Mouse (Mus musculus) heart, embryonic 11.5 days (tissue): ENCODE measurements around the gene Nthl1. TPM values are rescaled to one million over a fixed set of nuclear protein-coding genes. Genes with fewer than 3 reads are reported as not detected.

Experiments
- ATAC-seq: fragments of 200-750 bp; cut with Nextera tagmentation; replicated peaks from 2 replicates; pipeline ENCODE4 v1.8.0; 2017; ENCODE audit warnings: moderate library complexity; ENCODE audit not compliant: insufficient number of reproducible peaks, low FRiP score, low TSS enrichment
- H3K27ac ChIP-seq: fragments of 300-500 bp; sonication (generic); 2 replicates; pipeline ENCODE4 v1.5.1; 2014; ENCODE audit warnings: mild to moderate bottlenecking, low read depth, low read length
- H3K27me3 ChIP-seq: fragments of 300-500 bp; sonication (generic); 2 replicates; pipeline ENCODE4 v1.6.1; 2014; ENCODE audit warnings: mild to moderate bottlenecking, low read length, mixed read lengths; ENCODE audit not compliant: control insufficient read depth, insufficient read depth
- H3K36me3 ChIP-seq: fragments of 300-500 bp; sonication (generic); 2 replicates; pipeline ENCODE4 v1.6.1; 2014; ENCODE audit warnings: mild to moderate bottlenecking, low read length, moderate library complexity, mixed read lengths; ENCODE audit not compliant: control insufficient read depth, insufficient read depth
- H3K4me1 ChIP-seq: fragments of 300-500 bp; sonication (generic); 2 replicates; pipeline ENCODE4 v1.6.1; 2014; ENCODE audit warnings: low read length; ENCODE audit not compliant: control insufficient read depth, insufficient read depth
- H3K4me2 ChIP-seq: fragments of 300-500 bp; sonication (generic); 2 replicates; pipeline ENCODE4 v1.6.1; 2014; ENCODE audit warnings: mild to moderate bottlenecking, moderate library complexity
- H3K4me3 ChIP-seq: fragments of 300-500 bp; sonication (generic); 2 replicates; pipeline ENCODE4 v1.5.1; 2014; ENCODE audit warnings: low read depth, low read length
- H3K9ac ChIP-seq: fragments of 300-500 bp; sonication (generic); 2 replicates; pipeline ENCODE4 v1.6.1; 2014; ENCODE audit warnings: mild to moderate bottlenecking, low read depth, low read length, moderate library complexity
- H3K9me3 ChIP-seq: fragments of 300-500 bp; sonication (generic); replicated peaks from 2 replicates; pipeline ENCODE4 v1.6.1; 2016; ENCODE audit warnings: low read length; ENCODE audit not compliant: control insufficient read depth
- WGBS: fragments of 180-500 bp; shearing (Covaris S2); extraction: QIAGEN DNeasy Blood & Tissue Kit; methylation state at CpG from one replicate; pipeline ENCODE4 v1.1.7; 2014; ENCODE audit not compliant: insufficient replicate concordance; 5-methylcytosine and 5-hydroxymethylcytosine counted together
- microRNA-seq: library from miRNA; unstranded; fragments of <30 nt; microRNA quantifications from one replicate; pipeline ENCODE4, GENCODE M21; 2016; ENCODE audit warnings: borderline number of aligned reads
- polyA plus RNA-seq: library from polyadenylated mRNA; unstranded; fragments of >200 nt; fragmentation: Nextera tagmentation; extraction: Ambion mirVana; gene quantifications from 2 replicates; pipeline ENCODE4 v1.2.1, GENCODE M21; 2014

Nthl1 gene
- polyA plus RNA-seq, 1 experiment from 2014 or later: 9.8 TPM

DNA sequence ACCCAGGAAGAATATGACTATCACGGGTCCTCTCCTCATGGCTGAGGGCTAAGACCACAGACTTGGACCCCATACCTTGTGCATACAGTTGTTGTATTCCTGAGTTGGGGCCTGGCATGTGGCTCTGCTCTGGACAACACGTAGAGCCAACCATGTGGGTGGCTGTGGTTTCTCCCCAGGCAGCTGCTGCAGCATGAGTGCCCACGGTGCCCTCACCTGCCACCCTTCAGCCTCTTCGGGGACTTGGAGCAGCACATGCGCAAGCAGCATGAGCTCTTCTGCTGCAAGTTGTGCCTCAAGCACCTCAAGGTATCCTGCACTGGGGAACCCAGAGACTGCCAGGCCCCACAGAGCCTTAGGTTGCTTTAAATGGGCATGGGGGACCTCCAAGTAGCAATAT, 44.4 kb downstream of the Nthl1 start:
- no peak for ATAC-seq
- peaks cover 30% of the 10 kb centered on the region for H3K36me3 ChIP-seq
- WGBS: 96% methylated on average over 5 of the region's 5 CpGs

DNA sequence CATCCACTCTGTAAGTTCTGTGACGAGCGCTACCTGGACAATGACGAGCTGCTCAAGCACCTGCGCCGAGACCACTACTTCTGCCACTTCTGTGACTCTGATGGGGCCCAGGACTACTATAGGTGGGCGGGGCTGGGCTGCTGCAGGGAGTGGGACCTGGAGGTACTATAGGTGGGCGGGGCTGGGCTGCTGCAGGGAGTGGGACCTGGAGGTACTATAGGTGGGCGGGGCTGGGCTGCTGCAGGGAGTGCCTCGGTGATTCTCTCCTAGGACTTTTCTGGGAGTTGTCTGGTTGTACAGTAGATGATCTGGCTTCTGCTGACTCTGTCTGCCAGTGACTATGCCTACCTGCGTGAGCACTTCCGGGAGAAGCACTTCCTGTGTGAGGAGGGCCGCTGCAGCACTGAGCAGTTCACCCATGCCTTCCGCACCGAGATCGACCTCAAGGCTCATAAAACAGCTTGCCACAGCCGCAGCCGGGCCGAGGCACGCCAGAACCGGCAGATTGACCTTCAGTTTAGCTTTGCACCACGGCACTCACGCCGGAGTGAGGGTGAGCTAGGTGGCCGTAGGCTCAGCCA, 45.1 kb downstream of the Nthl1 start:
- H3K27me3 ChIP-seq: no peaks in the 10 kb centered on the region
- H3K4me3 ChIP-seq: no peak overlapping the region
- WGBS: 88% methylated on average over 24 of the region's 24 CpGs
- H3K9ac ChIP-seq: no peak overlapping the region
- no peak overlapping the region for H3K27ac ChIP-seq
- no peak overlapping the region for H3K4me2 ChIP-seq
- H3K4me1 ChIP-seq: peaks cover 4% of the 10 kb centered on the region; the same call in 1 of the 2 replicates
- no peaks in the 10 kb centered on the region for H3K9me3 ChIP-seq
- H3K36me3 ChIP-seq: peaks cover 30% of the 10 kb centered on the region
- ATAC-seq: no peak

More for the DNA sequence above, 44.4 kb downstream of the Nthl1 start:
- Histone ChIP-seq H3K4me1 (peaks cover 10% of the 10 kb centered on the region), H3K9ac (no peak overlapping the region), H3K27me3 (no peaks in the 10 kb centered on the region), H3K4me3 (no peak overlapping the region), H3K9me3 (no peaks in the 10 kb centered on the region), H3K27ac (no peak overlapping the region), H3K4me2 (no peak overlapping the region)

DNA sequence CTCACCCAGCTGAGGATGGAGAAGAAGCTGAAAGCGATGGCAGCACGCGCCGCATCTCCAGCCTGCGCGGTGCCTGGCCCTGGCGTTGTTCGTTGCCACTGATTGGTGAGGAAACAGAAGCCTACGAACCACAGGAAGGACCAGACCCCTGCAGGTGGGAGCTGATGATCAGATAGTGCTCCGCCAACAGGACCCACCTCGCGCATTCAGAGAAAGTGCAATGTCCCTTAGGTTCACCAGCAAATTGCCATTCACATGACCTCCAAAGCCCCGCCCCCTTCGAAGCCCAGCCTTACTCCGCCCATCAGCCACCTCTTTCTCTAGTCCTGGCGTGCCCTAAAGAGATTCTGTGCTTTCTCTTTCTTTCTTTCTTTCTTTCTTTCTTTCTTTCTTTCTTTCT, 54.0 kb downstream of the Nthl1 start:
- no peak overlapping the region for H3K9ac ChIP-seq
- H3K4me1 ChIP-seq: peaks cover 8% of the 10 kb centered on the region
- H3K9me3 ChIP-seq: no peaks in the 10 kb centered on the region
- WGBS: 15% methylated on average over 16 of the region's 16 CpGs
- peak overlapping the region; percentile 16; the same call in 1 of the 2 replicates for H3K4me3 ChIP-seq
- no peak for ATAC-seq
- peak overlapping the region; percentile 38 for H3K4me2 ChIP-seq
- no peaks in the 10 kb centered on the region for H3K36me3 ChIP-seq
- no peak overlapping the region for H3K27ac ChIP-seq
- peaks cover 45% of the 10 kb centered on the region for H3K27me3 ChIP-seq

DNA sequence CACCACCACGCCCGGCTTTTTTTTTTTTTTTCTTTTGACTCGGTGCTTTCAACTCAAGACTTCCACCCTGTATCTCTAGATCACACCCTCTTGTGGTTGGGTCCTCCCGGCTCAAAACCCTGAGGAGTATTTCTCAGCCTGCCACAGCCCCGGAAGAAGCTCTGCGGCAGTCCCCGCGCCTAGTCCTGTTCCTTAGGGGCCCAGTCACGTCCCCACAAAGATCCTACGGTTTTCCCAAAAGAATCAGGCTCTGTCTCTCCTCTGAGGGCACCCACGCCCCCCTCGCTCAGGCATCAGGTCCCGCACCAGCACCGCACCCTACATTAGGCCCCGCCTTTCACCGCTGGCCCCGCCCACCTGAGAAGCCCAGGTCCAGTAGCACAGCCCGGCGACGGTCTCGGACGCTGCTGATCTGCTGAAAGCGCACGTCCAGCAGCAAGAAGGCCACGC, 54.7 kb downstream of the Nthl1 start:
- H3K4me2 ChIP-seq: peak overlapping the region; percentile 71
- no peaks in the 10 kb centered on the region for H3K36me3 ChIP-seq
- WGBS: 2% methylated on average over 25 of the region's 25 CpGs
- peaks cover 8% of the 10 kb centered on the region for H3K4me1 ChIP-seq
- H3K9me3 ChIP-seq: no peaks in the 10 kb centered on the region
- H3K27ac ChIP-seq: no peak overlapping the region
- peak; percentile 74 for ATAC-seq
- H3K9ac ChIP-seq: peak overlapping the region; percentile 46; the same call in 1 of the 2 replicates
- peak overlapping the region; percentile 37 for H3K4me3 ChIP-seq
- H3K27me3 ChIP-seq: peaks cover 45% of the 10 kb centered on the region

DNA sequence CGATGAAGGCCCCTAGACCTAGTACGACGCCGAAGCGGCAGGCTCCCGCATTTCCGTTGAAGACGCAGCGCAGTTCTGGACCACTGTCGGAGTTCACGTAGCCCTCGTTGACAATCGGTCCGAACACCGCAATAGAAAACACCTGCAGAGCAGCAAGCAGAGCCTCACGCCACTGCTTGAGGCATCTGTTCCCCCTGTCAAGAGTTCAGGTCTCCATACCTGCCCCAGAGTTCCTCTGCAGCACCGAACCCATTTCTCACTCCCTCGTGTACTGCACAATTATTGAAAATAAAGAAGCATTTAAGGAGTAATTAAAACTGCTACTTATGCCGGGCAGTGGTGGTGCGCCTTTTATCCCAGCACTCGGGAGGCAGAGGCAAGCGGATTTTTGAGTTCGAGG, 55.1 kb downstream of the Nthl1 start:
- Histone ChIP-seq H3K4me1 (peaks cover 8% of the 10 kb centered on the region), H3K27ac (no peak overlapping the region), H3K9ac (peak overlapping the region; percentile 46; the same call in 1 of the 2 replicates), H3K9me3 (no peaks in the 10 kb centered on the region), H3K4me2 (peak overlapping the region; percentile 71), H3K27me3 (peaks cover 45% of the 10 kb centered on the region), H3K4me3 (peak overlapping the region; percentile 37), H3K36me3 (0 out of 2 replicates have a peak, but pooled peaks cover under 1% of the 10 kb centered on the region)
- ATAC-seq: no peak
- 16% methylated on average over 23 of the region's 23 CpGs for WGBS

Small RNA genes lying within 50 kb of the gene (microRNA-seq; reads per million reads assigned to microRNA genes)
- 0.61 reads per million for gene Gm24589

Other genes starting within 250 kb of the Nthl1 start
- 262 and 267 TPM in 2 replicates for gene Rnps1, start 218.1 kb upstream of the Nthl1 start, polyA plus RNA-seq
- 190 and 199 TPM in 2 replicates for gene Eci1, start 206.0 kb upstream of the Nthl1 start, polyA plus RNA-seq
- 0.86 and 1.6 TPM in 2 replicates for gene Dnase1l2, start 189.6 kb upstream of the Nthl1 start, polyA plus RNA-seq
- gene E4f1, start 162.4 kb upstream of the Nthl1 start, polyA plus RNA-seq: 14.0 and 17.6 TPM in 2 replicates
- 75.8 and 77.2 TPM in 2 replicates for gene Pgp, start 162.3 kb upstream of the Nthl1 start, polyA plus RNA-seq
- gene Bricd5, start 158.8 kb upstream of the Nthl1 start, polyA plus RNA-seq: 0.21 and 0.42 TPM in 2 replicates
- gene Mlst8, start 153.6 kb upstream of the Nthl1 start, polyA plus RNA-seq: 17.5 and 20.9 TPM in 2 replicates
- 0.40 and 0.49 TPM in 2 replicates for gene Caskin1, start 144.1 kb upstream of the Nthl1 start, polyA plus RNA-seq
- 72.3 and 80.1 TPM in 2 replicates for gene Traf7, start 104.7 kb upstream of the Nthl1 start, polyA plus RNA-seq
- gene Rab26, start 98.5 kb upstream of the Nthl1 start, polyA plus RNA-seq: 1.1 and 1.9 TPM in 2 replicates
- 8.9 and 9.2 TPM in 2 replicates for gene Pkd1, start 82.8 kb upstream of the Nthl1 start, polyA plus RNA-seq
- gene Tsc2, start 50 bp upstream of the Nthl1 start, polyA plus RNA-seq: 46.7 and 50.6 TPM in 2 replicates
- 52.7 and 58.0 TPM in 2 replicates for gene Slc9a3r2, start 17.6 kb downstream of the Nthl1 start, polyA plus RNA-seq
- not detected in 2 replicates for gene Npw, start 25.8 kb downstream of the Nthl1 start, polyA plus RNA-seq
- gene Zfp598, start 37.0 kb downstream of the Nthl1 start, polyA plus RNA-seq: 19.7 and 22.0 TPM in 2 replicates
- gene Syngr3, start 57.3 kb downstream of the Nthl1 start, polyA plus RNA-seq: 0.39 and 0.65 TPM in 2 replicates
- gene Gfer, start 63.5 kb downstream of the Nthl1 start, polyA plus RNA-seq: 36.7 and 39.0 TPM in 2 replicates
- 0.49 and 1.1 TPM in 2 replicates for gene Noxo1, start 63.6 kb downstream of the Nthl1 start, polyA plus RNA-seq
- 50.9 and 54.8 TPM in 2 replicates for gene Tbl3, start 75.0 kb downstream of the Nthl1 start, polyA plus RNA-seq
- gene Rnf151, start 85.4 kb downstream of the Nthl1 start, polyA plus RNA-seq: not detected in 2 replicates
- gene Rps2, start 85.4 kb downstream of the Nthl1 start, polyA plus RNA-seq: 1,091 and 1,195 TPM in 2 replicates
- 373 and 401 TPM in 2 replicates for gene Ndufb10, start 91.8 kb downstream of the Nthl1 start, polyA plus RNA-seq
- 0.40 and 0.44 TPM in 2 replicates for gene Rpl3l, start 95.1 kb downstream of the Nthl1 start, polyA plus RNA-seq
- gene Msrb1, start 104.0 kb downstream of the Nthl1 start, polyA plus RNA-seq: 19.5 and 20.9 TPM in 2 replicates
- 0.34 TPM in 1 of 2 replicates, not detected in the other for gene Hs3st6, start 120.3 kb downstream of the Nthl1 start, polyA plus RNA-seq
- gene Meiob, start 171.6 kb downstream of the Nthl1 start, polyA plus RNA-seq: not detected in 2 replicates
- 42.6 and 48.8 TPM in 2 replicates for gene Hagh, start 207.5 kb downstream of the Nthl1 start, polyA plus RNA-seq
- 38.0 and 39.5 TPM in 2 replicates for gene Fahd1, start 217.7 kb downstream of the Nthl1 start, polyA plus RNA-seq
- gene Igfals, start 233.3 kb downstream of the Nthl1 start, polyA plus RNA-seq: 0.14 TPM in 1 of 2 replicates, not detected in the other